Mouse (Mus musculus) left cerebral cortex, adult 2 months (tissue): Measurements from ENCODE around the gene Pp2d1. TPM values are rescaled to one million over a fixed set of nuclear protein-coding genes. Genes with fewer than 3 reads are reported as not detected.

ENCODE experiments used
- DNase-seq, 2 experiments: peaks; one replicate each; pipeline ENCODE4 v3.0.0; 2021 to 2022; ENCODE audit warnings: low spot score in 2 of 2, mixed read lengths in 1 of 2; ENCODE audit errors: extremely low spot score in 1 of 2
- H3K27ac ChIP-seq: fragments of 200-600 bp; 2 replicates; pipeline ENCODE4 v1.8.1; 2022
- H3K4me3 ChIP-seq: fragments of 200-600 bp; 2 replicates; pipeline ENCODE4 v1.8.1; 2022
- CTCF ChIP-seq: fragments of 200-600 bp; IDR thresholded peaks from 2 replicates; pipeline ENCODE4 v1.8.1; 2022; ENCODE audit warnings: antibody characterized with exemption, mild to moderate bottlenecking, moderate library complexity
- intact Hi-C: fragments of 180-260 bp; cut with DNase I; formaldehyde crosslinking; loops from one replicate; pipeline ENCODE4 v1.15.1; 2025
- total RNA-seq, 2 experiments: library from RNA; stranded (reverse); gene quantifications; 2 replicates each; pipeline ENCODE4 v1.2.3; 2021

Pp2d1 gene
- total RNA-seq, 2 experiments from 2014 or later, result not detected

DNA sequence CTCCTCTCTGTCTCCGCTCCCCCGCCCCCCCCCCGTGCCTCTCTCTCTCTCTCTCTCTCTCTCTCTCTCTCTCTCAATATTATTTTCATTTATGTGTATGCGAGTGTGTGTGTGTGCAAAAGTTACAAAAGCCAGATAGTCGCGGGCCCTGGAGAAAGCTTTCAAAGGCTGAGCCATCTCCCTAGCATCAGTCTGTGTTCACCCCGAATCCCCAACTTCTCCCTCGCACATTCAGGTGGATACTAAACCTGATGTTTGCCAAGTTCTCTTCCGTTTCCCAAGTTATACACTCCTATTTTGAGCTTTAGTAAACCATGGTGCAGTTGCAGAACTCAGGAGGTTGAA lies 75.8 kb downstream of the Pp2d1 start:
- peak overlapping the region; percentile 50 for H3K4me3 ChIP-seq
- intact Hi-C loops, result no loop called here
- DNase-seq, result no peak
- no peak overlapping the region for H3K27ac ChIP-seq
- no peak for TF ChIP-seq CTCF

DNA sequence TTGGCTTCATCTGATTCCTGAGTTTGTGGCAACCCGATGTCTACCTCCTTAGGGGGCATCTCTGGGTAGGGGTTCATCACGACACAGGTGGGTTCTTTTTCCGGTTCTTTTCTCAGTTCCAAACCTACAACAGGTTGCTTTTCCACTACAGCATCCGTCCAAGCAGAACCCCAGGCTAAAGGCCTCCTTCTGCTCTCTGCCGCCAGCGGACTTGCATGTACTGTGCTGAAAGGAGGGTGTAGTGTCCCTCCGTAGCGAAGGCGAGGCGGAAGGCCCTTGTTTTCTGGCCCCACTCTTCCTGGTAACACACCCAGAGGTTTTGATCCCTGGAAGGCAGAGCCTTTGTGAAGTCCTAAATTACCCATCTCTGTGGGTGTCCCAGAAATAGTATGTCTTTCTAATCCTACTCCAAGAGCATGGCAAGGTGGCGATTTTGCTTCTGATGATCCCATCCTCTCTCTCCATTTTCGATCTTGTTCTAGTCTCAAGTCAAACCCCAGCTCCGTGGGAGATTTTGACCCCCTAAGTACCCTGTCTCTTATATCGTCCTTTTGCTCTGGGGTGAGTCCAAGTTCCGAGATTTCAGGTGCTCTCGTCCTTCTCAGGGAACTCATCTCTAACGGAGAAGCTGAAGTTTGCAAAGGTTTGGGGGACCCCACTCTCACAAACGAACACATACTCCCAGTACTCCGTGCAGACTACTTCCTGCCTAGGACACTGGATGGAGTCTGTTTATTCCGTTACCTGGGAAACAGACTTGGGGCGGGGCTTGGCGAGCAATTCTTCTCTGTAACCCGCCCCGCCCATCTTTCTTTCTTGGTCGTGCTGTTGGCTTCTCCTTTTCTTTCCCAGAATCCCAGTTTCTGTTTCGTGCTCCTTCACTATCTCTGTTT lies 76.4 kb downstream of the Pp2d1 start, which contains the start of gene Efhb:
Efhb (minus strand) TSS at position 719 of the 893 bp plus-strand sequence.
- no peak for TF ChIP-seq CTCF
- H3K4me3 ChIP-seq, result peak within 1 kb of the TSS; percentile 50
- peak; percentile 64 to 70 for DNase-seq
- intact Hi-C loops, result no loop called here
- H3K27ac ChIP-seq, result no peak within 1 kb of the TSS

Other genes with a start within 250 kb of the Pp2d1 start
- gene Efhb, start 76.1 kb downstream of the Pp2d1 start, total RNA-seq, result under 1 TPM; 0.11 to 0.26 TPM
- 100 to 1,000 TPM; 117 to 125 TPM for gene Rab5a, start 60.2 kb downstream of the Pp2d1 start, total RNA-seq
- gene Kat2b, start 27.4 kb upstream of the Pp2d1 start, total RNA-seq, result 10 to 100 TPM; 17.1 to 18.4 TPM
- gene Sgo1, start 149.9 kb upstream of the Pp2d1 start, total RNA-seq, result under 1 TPM in 1 of 2 experiments, not detected in 1; 0.12 TPM